Mouse (Mus musculus): Measurements from ENCODE around the gene Gpc6.

GRCm38 (mm10) chr14:117391412-117391811 is 466.3 kb downstream of the Gpc6 start:
- TF ChIP-seq EP300 (optimal IDR thresholded peaks at IDR 0.05), result no peak
- no peak for TF ChIP-seq CTCF (IDR thresholded peaks at IDR 0.05; ENCODE audit: low read depth)

All from stomach, postnatal 0 days (tissue).